Mouse (Mus musculus) frontal cortex, adult 2 months (tissue): Measurements from ENCODE around the gene Wdr5. TPM values are rescaled to one million over a fixed set of nuclear protein-coding genes. Genes with fewer than 3 reads are reported as not detected.

ENCODE experiments used
- DNase-seq, 2 experiments: peaks; one replicate each; pipeline ENCODE4 v3.0.0; 2022; ENCODE audit warnings: low spot score in 1 of 2; ENCODE audit errors: extremely low spot score in 1 of 2
- polyA plus RNA-seq: library from polyadenylated mRNA; depleted of rRNA; stranded (reverse); fragments of >200 nt; gene quantifications from 2 replicates; pipeline ENCODE4 v1.2.3, GENCODE M21; 2012

The Wdr5 gene
- polyA plus RNA-seq, 1 experiment, result 31.8 TPM

- DNase-seq, result no peak
Measured at GRCm38 (mm10) chr2:27547986-27548385, 33.0 kb downstream of the Wdr5 start.

- DNase-seq, result no peak
Measured at GRCm38 (mm10) chr2:27548664-27549369, 33.9 kb downstream of the Wdr5 start.

GRCm38 (mm10) chr2:27552620-27553287, 37.8 kb downstream of the Wdr5 start:
- DNase-seq, result peak; percentile 35 to 89

GRCm38 (mm10) chr2:27554308-27554707, 39.4 kb downstream of the Wdr5 start:
- no peak for DNase-seq

- no peak for DNase-seq
Measured at GRCm38 (mm10) chr2:27556921-27557320, 42.0 kb downstream of the Wdr5 start.

GRCm38 (mm10) chr2:27560708-27561123, 45.8 kb downstream of the Wdr5 start:
- no peak for DNase-seq

GRCm38 (mm10) chr2:27561159-27561558, 46.2 kb downstream of the Wdr5 start:
- DNase-seq, result no peak

- no peak for DNase-seq
Measured at GRCm38 (mm10) chr2:27561829-27562228, 46.9 kb downstream of the Wdr5 start.

- DNase-seq, result no peak
Measured at GRCm38 (mm10) chr2:27563641-27564148, 48.7 kb downstream of the Wdr5 start.

GRCm38 (mm10) chr2:27564694-27565093, 49.7 kb downstream of the Wdr5 start:
- DNase-seq, result no peak

GRCm38 (mm10) chr2:27565316-27566103, 50.6 kb downstream of the Wdr5 start:
- no peak for DNase-seq

- DNase-seq, result no peak
Measured at GRCm38 (mm10) chr2:27570856-27571255, 55.9 kb downstream of the Wdr5 start.

GRCm38 (mm10) chr2:27572261-27572793, 57.4 kb downstream of the Wdr5 start:
- DNase-seq, result no peak

- DNase-seq, result peak; percentile 81 to 88
Measured at GRCm38 (mm10) chr2:27572928-27573627, 58.1 kb downstream of the Wdr5 start.

GRCm38 (mm10) chr2:27573628-27573966, 58.6 kb downstream of the Wdr5 start:
- no peak for DNase-seq

- no peak for DNase-seq
Measured at GRCm38 (mm10) chr2:27576416-27576815, 61.5 kb downstream of the Wdr5 start.

- DNase-seq, result no peak
Measured at GRCm38 (mm10) chr2:27578552-27578951, 63.6 kb downstream of the Wdr5 start.

- DNase-seq, result no peak
Measured at GRCm38 (mm10) chr2:27582112-27582511, 67.2 kb downstream of the Wdr5 start.

- DNase-seq, result no peak
Measured at GRCm38 (mm10) chr2:27583019-27583418, 68.1 kb downstream of the Wdr5 start.

GRCm38 (mm10) chr2:27584546-27584945, 69.6 kb downstream of the Wdr5 start:
- no peak for DNase-seq
